Mouse (Mus musculus): Measurements from ENCODE around the gene Grik3. TPM values are rescaled to one million over a fixed set of nuclear protein-coding genes. Genes with fewer than 3 reads are reported as not detected.

Grik3 gene
- total and polyA plus RNA-seq, 3 experiments, result not detected

DNA sequence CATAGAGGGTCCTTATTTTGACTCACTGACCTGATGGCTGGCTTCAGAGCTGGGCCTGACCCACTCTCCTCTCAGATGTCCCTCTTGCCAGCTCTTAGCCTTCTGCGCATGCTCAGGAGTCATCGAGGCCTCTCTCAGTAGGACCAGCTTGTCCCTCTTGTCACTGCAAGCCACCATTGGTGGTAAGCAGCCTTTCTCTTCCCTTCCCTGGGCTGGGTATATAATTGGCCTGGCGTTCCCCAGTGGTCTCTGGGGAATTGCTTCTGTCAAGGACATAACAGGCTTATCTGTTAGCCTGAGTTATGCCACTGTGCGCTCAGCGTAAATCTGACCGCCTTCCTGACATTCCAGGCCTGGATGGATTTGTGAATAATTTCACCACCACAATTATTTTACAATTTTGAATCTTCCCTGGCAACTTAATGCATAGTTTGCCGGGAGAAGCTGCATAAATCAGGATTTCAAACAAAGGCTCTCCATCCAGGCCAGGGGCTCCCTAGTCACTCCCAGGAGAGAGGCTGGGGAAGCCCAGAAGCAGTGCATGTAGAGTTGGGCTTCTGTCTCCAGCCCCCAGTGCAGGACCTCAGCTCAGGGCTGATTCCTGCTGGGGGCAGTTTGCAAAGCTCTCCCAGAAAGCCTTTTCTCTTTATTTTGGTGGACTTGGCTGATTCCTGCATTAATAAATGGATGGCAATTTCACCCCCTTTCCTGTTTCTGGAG is 39.7 kb upstream of the Grik3 start:
- Histone ChIP-seq H3K4me3 (replicated peaks in 1 of 3; ENCODE audit: low read depth in 2 of 3, low read length in 2 of 3, poor library complexity in 1 of 3) (peak overlapping the region in 1 of 3 experiments; percentile 9), H3K36me3 (replicated peaks in 1 of 2; ENCODE audit: control insufficient read depth in 1 of 2, insufficient read depth in 1 of 2, low read length in 1 of 2) (no peaks in the 10 kb centered on the region), H3K27me3 (replicated peaks) (no peaks in the 10 kb centered on the region), H3K27ac (ENCODE audit: insufficient read depth, low read depth) (no peak overlapping the region; the same call in 1 of the 2 replicates), H3K9ac (ENCODE audit: insufficient read depth, low read depth) (peak overlapping the region; percentile 21; the same call in 1 of the 2 replicates), H3K4me1 (ENCODE audit: control insufficient read depth in 1 of 2, insufficient read depth in 2 of 2) (peaks cover 12 to 49% of the 10 kb centered on the region in 2 experiments), H3K4me2 (ENCODE audit: insufficient read depth, low read depth, poor library complexity, severe bottlenecking) (0 out of 2 replicates have a peak overlapping the region, but pooled peaks have one; percentile 27), H3K9me3 (replicated peaks; ENCODE audit: low read length) (no peaks in the 10 kb centered on the region), H3K79me2 (replicated peaks; ENCODE audit: control insufficient read depth, extremely low read depth, insufficient read depth, poor library complexity, severe bottlenecking) (no peaks in the 10 kb centered on the region)
- in situ Hi-C loops (cut with MboI; ENCODE audit: low pct_ligation_motif_present, low pct_unique_long_range_greater_than_20kb, low sequenced_read_pairs) (no loop called here), dilution Hi-C loops (cut with MboI; ENCODE audit: extremely low pct_ligation_motif_present, extremely low pct_unique_long_range_greater_than_20kb, low sequenced_read_pairs) (no loop called here)
- DNase-seq (ENCODE audit: extremely low read depth), result peak; percentile 83
- peak; percentile 11; the same call in 1 of the 2 replicates for TF ChIP-seq ELF1 (IDR thresholded peaks at IDR 0.05; ENCODE audit: low read depth, low read length)
- 0 out of 2 replicates have a peak, but pooled peaks have one; percentile 5 for TF ChIP-seq KAT2A (IDR thresholded peaks at IDR 0.05; ENCODE audit: insufficient replicate concordance, low read length)
- no peak for TF ChIP-seq ZC3H11A (IDR thresholded peaks at IDR 0.05; ENCODE audit: low read depth, low read length)
- TF ChIP-seq E2F4 (IDR thresholded peaks at IDR 0.05; ENCODE audit: insufficient replicate concordance, low read depth, low read length), result no peak
- no peak for TF ChIP-seq GABPA (IDR thresholded peaks at IDR 0.05; ENCODE audit: insufficient replicate concordance, low read depth, low read length)
- TF ChIP-seq NRF1 (IDR thresholded peaks at IDR 0.05; ENCODE audit: low read depth, low read length), result peak; percentile 86
- no peak for TF ChIP-seq NELFE (IDR thresholded peaks at IDR 0.05; ENCODE audit: low read depth, low read length)
- TF ChIP-seq HCFC1 (IDR thresholded peaks at IDR 0.05; ENCODE audit: low read depth, low read length), result peak; percentile 22
- no peak for TF ChIP-seq USF2 (conservative IDR thresholded peaks at IDR 0.05; ENCODE audit: low read depth, low read length)
- no peak for TF ChIP-seq MAX (IDR thresholded peaks at IDR 0.05; ENCODE audit: low read length)

DNA sequence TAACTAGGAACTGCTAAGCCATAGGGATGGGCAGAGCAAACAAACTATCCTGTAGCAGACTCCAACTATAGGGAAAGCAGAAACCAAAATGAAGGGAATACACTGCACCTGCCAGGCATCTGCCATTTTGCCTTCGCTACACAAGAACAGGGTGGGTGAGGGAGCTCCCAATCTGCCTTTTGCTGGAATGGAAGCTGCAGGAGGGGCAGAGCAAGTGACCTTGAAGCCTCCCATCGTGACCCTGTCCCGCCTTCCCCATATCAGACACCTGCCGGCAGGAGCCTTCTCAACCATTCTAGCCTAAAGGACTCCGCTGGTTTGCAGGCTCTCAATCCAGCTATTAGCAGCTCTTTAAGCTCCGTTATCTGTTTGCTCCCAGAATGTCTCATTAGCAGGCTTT is 38.7 kb upstream of the Grik3 start:
- in situ Hi-C loops (cut with MboI; ENCODE audit: low pct_ligation_motif_present, low pct_unique_long_range_greater_than_20kb, low sequenced_read_pairs), result no loop called here
- Histone ChIP-seq H3K4me1 (ENCODE audit: control insufficient read depth in 1 of 2, insufficient read depth in 2 of 2) (peaks cover 12 to 40% of the 10 kb centered on the region in 2 experiments), H3K79me2 (replicated peaks; ENCODE audit: control insufficient read depth, extremely low read depth, insufficient read depth, poor library complexity, severe bottlenecking) (no peaks in the 10 kb centered on the region), H3K9me3 (replicated peaks; ENCODE audit: low read length) (no peaks in the 10 kb centered on the region), H3K27ac (ENCODE audit: insufficient read depth, low read depth) (no peak overlapping the region), H3K27me3 (replicated peaks) (no peaks in the 10 kb centered on the region), H3K4me3 (replicated peaks in 1 of 3; ENCODE audit: low read depth in 2 of 3, low read length in 2 of 3, poor library complexity in 1 of 3) (no peak overlapping the region), H3K4me2 (ENCODE audit: insufficient read depth, low read depth, poor library complexity, severe bottlenecking) (no peak overlapping the region), H3K36me3 (replicated peaks in 1 of 2; ENCODE audit: control insufficient read depth in 1 of 2, insufficient read depth in 1 of 2, low read length in 1 of 2) (no peaks in the 10 kb centered on the region), H3K9ac (ENCODE audit: insufficient read depth, low read depth) (no peak overlapping the region; the same call in 1 of the 2 replicates)
- dilution Hi-C loops (cut with MboI; ENCODE audit: extremely low pct_ligation_motif_present, extremely low pct_unique_long_range_greater_than_20kb, low sequenced_read_pairs), result no loop called here
- TF ChIP-seq MXI1 (IDR thresholded peaks at IDR 0.05; ENCODE audit: low read depth, low read length) (no peak), SMC3 (IDR thresholded peaks at IDR 0.05; ENCODE audit: low read depth, low read length) (no peak), MAX (IDR thresholded peaks at IDR 0.05; ENCODE audit: low read length) (no peak), EP300 (IDR thresholded peaks at IDR 0.05; ENCODE audit: low read length) (no peak), USF2 (conservative IDR thresholded peaks at IDR 0.05; ENCODE audit: low read depth, low read length) (no peak), RCOR1 (conservative IDR thresholded peaks at IDR 0.05; ENCODE audit: low read depth, low read length) (no peak)
- no peak for DNase-seq (ENCODE audit: extremely low read depth)

Data from CH12.LX (cell line).